Mouse (Mus musculus) gastrocnemius, postnatal 25 days (tissue): ENCODE data around the gene Hoxd4. TPM values are rescaled to one million over a fixed set of nuclear protein-coding genes. Genes with fewer than 3 reads are reported as not detected.

Experiments
- DNase-seq: peaks from one replicate; pipeline ENCODE4 v3.0.0; 2022
- total RNA-seq, 2 experiments: library from RNA; stranded (reverse); gene quantifications; 1 replicate in 1 of 2; 2 replicates in 1 of 2; pipeline ENCODE4 v1.2.3; 2021

The Hoxd4 gene
- total RNA-seq, 2 experiments from 2014 or later = 1.4 to 2.2 TPM

GRCm38 (mm10) chr2:74692808-74693431 is 18.8 kb upstream of the Hoxd4 start:
- no peak for DNase-seq

DNA sequence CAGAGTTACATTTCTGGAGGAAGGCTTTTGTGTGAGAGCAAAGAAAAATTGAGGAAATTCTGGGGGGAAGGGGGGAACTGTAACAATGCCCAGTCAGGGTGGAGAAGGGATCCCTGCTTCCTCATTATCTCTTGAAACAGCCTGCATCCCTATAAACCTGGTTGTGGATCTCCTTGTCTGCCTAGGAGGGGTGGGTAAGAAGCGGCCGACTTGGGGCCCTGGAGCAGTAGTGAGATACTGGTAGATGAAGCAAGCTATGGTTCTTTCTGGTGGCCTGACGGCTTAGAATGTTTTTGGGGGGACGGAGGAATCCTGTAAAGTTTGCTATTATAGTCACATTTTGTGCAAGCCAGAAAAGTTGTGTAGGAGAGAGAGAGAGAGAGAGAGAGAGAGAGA is 18.3 kb upstream of the Hoxd4 start:
- DNase-seq = no peak

GRCm38 (mm10) chr2:74694066-74694465 is 17.7 kb upstream of the Hoxd4 start:
- no peak for DNase-seq

DNA sequence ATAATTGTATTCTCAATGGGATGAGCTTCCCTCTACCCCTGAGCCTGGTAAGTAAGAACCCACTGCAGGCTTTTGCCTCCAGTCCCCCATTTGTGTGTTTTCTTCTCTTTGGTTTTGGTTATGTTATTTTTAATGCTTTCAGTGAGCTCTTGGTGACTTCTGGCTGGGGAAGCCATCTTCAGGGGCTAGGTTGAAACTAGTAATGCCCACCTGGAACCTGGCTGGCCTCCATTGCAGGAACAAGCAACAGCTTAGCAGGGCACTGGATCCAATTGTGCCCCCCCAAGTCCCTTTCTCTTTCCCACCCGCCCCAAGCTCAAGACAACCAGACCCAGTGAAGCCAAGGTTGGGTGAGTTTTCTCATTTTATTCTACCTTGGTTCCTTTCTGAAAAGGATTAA is 16.3 kb upstream of the Hoxd4 start:
- DNase-seq = no peak

DNA sequence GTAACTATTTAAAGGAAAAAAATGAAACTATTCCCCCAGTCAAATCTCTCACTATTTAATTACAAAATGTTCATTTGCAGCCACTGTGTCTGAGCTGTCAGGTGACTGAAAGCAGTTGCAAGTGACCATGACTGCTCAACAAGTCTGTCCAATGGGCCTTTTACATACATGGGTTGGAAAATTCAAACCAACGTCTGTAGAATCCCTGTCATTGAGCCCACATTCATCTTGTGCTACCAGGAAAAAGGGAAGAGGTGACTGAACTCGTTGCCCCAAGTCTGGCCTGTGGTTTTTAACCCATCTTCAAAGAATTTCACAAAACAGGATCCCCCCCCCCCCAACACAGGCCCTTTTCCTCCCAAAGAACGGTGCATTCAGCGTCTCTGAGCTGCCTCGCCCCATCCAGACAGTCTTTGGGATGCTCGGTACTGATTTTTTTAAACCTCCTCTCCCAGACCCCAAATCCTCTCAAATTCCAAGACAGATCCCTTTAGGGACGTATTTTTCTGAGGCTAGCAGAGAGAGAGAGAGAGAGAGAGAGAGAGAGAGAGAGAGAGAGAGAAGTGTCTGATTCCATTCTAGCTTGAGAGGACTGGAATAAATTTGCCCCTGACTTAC is 15.8 kb upstream of the Hoxd4 start:
- no peak for DNase-seq

DNA sequence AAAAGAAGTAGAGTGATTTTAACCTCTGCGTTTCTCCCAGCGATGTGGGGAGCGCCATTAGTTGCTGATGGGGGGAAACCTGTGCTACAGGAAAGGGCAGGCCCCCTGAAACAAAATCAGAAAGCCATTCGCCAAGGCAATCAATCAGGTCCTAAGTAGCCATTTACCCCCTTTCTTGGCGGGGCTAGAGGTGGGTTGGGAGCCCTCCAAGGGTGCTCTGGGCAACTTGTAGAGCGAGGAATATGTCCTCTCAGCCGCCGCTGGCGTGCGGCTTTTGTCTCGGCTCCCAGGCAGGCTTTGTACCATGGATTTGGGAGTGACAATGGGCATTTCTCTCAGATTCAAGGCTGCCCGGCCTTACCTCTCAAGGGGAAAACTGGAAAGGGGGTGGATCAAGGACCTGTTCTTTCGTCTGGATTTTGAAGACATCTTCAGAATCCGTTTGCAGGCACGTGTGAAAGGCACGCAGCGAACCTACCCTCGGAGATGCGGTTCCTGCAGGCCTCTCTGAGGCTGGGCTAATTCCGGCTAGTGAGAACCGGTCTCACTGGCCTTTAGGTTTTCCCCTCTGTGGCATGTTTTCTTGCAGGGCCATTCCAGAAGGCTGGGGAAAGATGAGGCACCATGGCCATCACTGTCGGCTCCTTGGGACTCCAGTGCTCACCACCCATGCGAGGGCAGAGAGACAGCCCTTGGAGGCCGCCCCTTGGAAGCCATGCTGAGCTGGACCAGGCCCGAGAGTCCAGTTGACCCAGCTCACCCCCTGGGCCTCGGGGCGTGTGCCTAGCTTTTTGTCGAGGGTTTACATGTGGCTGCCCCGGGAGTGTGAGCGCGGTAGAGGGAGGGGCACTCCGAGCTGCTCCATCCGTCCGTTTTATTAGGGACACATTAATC is 15.0 kb upstream of the Hoxd4 start:
- DNase-seq = no peak

DNA sequence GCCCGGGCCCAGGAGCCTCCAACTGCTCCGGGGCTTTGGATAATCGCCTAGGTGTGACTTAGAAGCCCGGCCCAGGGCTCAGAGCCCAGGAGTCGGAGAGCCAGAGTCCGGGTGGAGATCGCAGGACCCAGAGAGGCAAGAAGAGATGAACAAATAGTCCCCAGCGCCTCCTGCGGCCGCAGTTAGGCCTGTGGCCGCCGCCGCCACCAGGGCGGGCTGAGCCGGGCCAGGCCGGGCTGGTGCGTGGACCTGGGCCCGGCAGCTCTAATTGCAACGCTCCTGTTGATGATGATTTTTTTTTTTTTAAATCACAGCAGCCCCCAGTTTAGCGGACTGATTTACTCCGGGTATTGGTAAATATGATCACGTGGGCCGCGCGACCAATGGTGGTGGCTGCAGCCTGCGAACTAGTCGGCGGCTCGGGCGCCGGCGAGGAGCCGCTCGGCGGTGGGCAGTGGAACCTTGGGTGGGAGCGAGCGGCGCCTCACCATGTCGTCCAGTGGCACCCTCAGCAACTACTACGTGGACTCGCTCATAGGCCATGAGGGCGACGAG is 14.1 kb upstream of the Hoxd4 start, which contains the start of gene Hoxd9:
Gene Hoxd9 (plus strand): TSS at position 161 of the 555 bp plus-strand sequence.
- DNase-seq = peak; percentile 77

GRCm38 (mm10) chr2:74698201-74699052 is 13.3 kb upstream of the Hoxd4 start:
- DNase-seq = peak; percentile 73

DNA sequence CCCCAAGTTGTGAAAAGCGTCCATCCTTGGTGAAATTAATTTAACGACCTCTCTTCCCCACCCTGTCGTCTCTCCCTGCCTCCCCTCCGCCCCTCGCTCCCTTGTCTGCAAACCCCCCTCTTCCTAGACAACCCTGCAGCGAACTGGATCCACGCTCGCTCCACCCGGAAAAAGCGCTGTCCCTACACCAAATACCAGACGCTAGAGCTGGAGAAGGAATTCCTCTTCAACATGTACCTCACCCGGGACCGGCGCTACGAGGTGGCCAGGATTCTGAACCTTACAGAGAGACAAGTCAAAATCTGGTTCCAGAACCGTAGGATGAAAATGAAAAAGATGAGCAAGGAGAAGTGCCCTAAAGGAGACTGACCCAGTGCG is 12.7 kb upstream of the Hoxd4 start:
- DNase-seq = no peak

GRCm38 (mm10) chr2:74699664-74700545 is 11.8 kb upstream of the Hoxd4 start:
- DNase-seq = no peak

- no peak for DNase-seq
Measured at GRCm38 (mm10) chr2:74700546-74701112, 11.1 kb upstream of the Hoxd4 start.

- no peak for DNase-seq
Measured at GRCm38 (mm10) chr2:74701949-74702819, 9.5 kb upstream of the Hoxd4 start.

GRCm38 (mm10) chr2:74702820-74703219 is 8.9 kb upstream of the Hoxd4 start:
- no peak for DNase-seq

DNA sequence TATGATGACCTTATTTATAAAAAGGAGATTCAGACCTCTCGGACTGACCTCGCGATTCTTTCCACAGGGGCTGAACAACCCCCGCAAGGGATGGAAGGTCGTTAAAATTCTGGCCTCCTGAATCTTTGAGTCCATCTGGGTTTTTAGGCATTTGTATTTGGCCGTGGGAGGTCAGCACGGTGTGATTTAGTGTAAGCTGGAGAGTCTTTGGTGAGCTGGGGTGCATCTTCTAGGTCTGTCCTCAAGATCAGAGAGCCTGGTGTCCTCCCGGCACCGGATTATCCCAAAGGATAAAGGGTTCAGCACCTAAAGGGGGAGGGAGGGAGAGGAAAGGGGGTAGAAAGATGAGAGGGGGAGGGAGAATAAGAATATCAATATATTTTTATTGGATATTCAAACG is 8.4 kb upstream of the Hoxd4 start:
- no peak for DNase-seq

GRCm38 (mm10) chr2:74703720-74704392 is 7.9 kb upstream of the Hoxd4 start:
- no peak for DNase-seq

- DNase-seq = peak; percentile 83
Measured at GRCm38 (mm10) chr2:74704393-74704998, 7.2 kb upstream of the Hoxd4 start, which contains the start of gene Hoxd8. Gene Hoxd8 (plus strand): TSS chr2:74704615.

GRCm38 (mm10) chr2:74704999-74705466 is 6.7 kb upstream of the Hoxd4 start:
- no peak for DNase-seq

- peak; percentile 61 for DNase-seq
Measured at GRCm38 (mm10) chr2:74705467-74706089, 6.2 kb upstream of the Hoxd4 start.
